Comparison of ENCODE assay signal across 9 mouse cellular contexts in genomic region chr6:88753578-88753977, GRCm38 (mm10). TPM values are rescaled to one million over a fixed set of nuclear protein-coding genes. Genes with fewer than 3 reads are reported as not detected.
A peak's percentile ranks its signal among the peaks of the same experiment; 100 is the strongest.
DNase-seq lines count a peak whose midpoint lies in the region; ATAC-seq and TF ChIP-seq lines count a peak whose summit lies in the region.
"Had no signal": no experiment of that assay in that cellular context is flagged by ENCODE, and none has a peak within 500 bp of the region (broad histone marks: within the 10 kb centered on the region; RNA-seq: fewer than 3 reads in every experiment).

No protein-coding gene starts in this region.

- no peaks in the 10 kb centered on the region for H3K27me3 ChIP-seq in kidney, embryonic 14.5 days (ENCODE audit: control insufficient read depth, insufficient read depth, low read length)
- H3K27me3 ChIP-seq in kidney, adult 2 months (replicated peaks; ENCODE audit: control insufficient read depth, insufficient read depth, low read length): no peaks in the 10 kb centered on the region
- H3K27me3 ChIP-seq in midbrain, postnatal 0 days (ENCODE audit: insufficient read depth, low read length): no peaks in the 10 kb centered on the region
- H3K27me3 ChIP-seq in midbrain, embryonic 11.5 days (ENCODE audit: control insufficient read depth, insufficient read depth, low read length): no peaks in the 10 kb centered on the region
- H3K27me3 ChIP-seq in forebrain, embryonic 15.5 days: no peaks in the 10 kb centered on the region
- H3K27me3 ChIP-seq: limb, embryonic 15.5 days had no signal

- DNase-seq in kidney, adult 2 months: no peak
- no peak for DNase-seq in midbrain, postnatal 0 days (ENCODE audit: low spot score)
- DNase-seq in midbrain, embryonic 11.5 days (ENCODE audit: low spot score, missing footprints): no peak
- peak; percentile 32 for DNase-seq in retina, postnatal 1 day
- no peak for DNase-seq in frontal cortex, postnatal 10 days (ENCODE audit: low spot score in 2 of 2)

- 71% methylated on average over 6 of the region's 6 CpGs for WGBS in kidney, embryonic 14.5 days
- 79% methylated on average over 6 of the region's 6 CpGs for WGBS in kidney, adult 2 months
- 64% methylated on average over 6 of the region's 6 CpGs for WGBS in midbrain, postnatal 0 days
- 80% methylated on average over 6 of the region's 6 CpGs for WGBS in midbrain, embryonic 11.5 days
- 70% methylated on average over 6 of the region's 6 CpGs for WGBS in forebrain, embryonic 15.5 days

- no peak overlapping the region for H3K4me2 ChIP-seq in kidney, embryonic 14.5 days (replicated peaks; ENCODE audit: low read depth, low read length)
- H3K4me2 ChIP-seq in midbrain, postnatal 0 days (ENCODE audit: low read depth, low read length, poor library complexity, severe bottlenecking): no peak overlapping the region
- H3K4me2 ChIP-seq in midbrain, embryonic 11.5 days: no peak overlapping the region
- no peak overlapping the region for H3K4me2 ChIP-seq in forebrain, embryonic 15.5 days (replicated peaks)
- H3K4me2 ChIP-seq: limb, embryonic 15.5 days had no signal

- peaks cover 11% of the 10 kb centered on the region; the same call in 1 of the 2 replicates for H3K4me1 ChIP-seq in kidney, embryonic 14.5 days (ENCODE audit: control insufficient read depth, insufficient read depth, low read length)
- H3K4me1 ChIP-seq in kidney, adult 2 months (ENCODE audit: control insufficient read depth, insufficient read depth, low read length): peaks cover 14% of the 10 kb centered on the region; the same call in 1 of the 2 replicates
- peaks cover 4% of the 10 kb centered on the region for H3K4me1 ChIP-seq in midbrain, postnatal 0 days (ENCODE audit: insufficient read depth, low read length)
- H3K4me1 ChIP-seq in midbrain, embryonic 11.5 days (ENCODE audit: control insufficient read depth, insufficient read depth, low read length): no peaks in the 10 kb centered on the region
- peaks cover 15% of the 10 kb centered on the region for H3K4me1 ChIP-seq in forebrain, embryonic 15.5 days

- no peak for TF ChIP-seq CTCF in kidney, adult 2 months (conservative IDR thresholded peaks at IDR 0.05; ENCODE audit: insufficient read depth, insufficient read length, low read depth, low read length)
- no peak for TF ChIP-seq CTCF in midbrain, postnatal 0 days (IDR thresholded peaks at IDR 0.05)

- peak overlapping the region; percentile 3; the same call in 1 of the 2 replicates for H3K27ac ChIP-seq in kidney, embryonic 14.5 days (ENCODE audit: low read depth, low read length)
- no peak overlapping the region for H3K27ac ChIP-seq in kidney, adult 2 months (ENCODE audit: insufficient read depth, low read depth, low read length)
- H3K27ac ChIP-seq in midbrain, postnatal 0 days (ENCODE audit: low read depth, low read length): 0 out of 2 replicates have a peak overlapping the region, but pooled peaks have one; percentile 38
- H3K27ac ChIP-seq in midbrain, embryonic 11.5 days (ENCODE audit: low read depth, low read length): no peak overlapping the region
- 0 out of 2 replicates have a peak overlapping the region, but pooled peaks have one; percentile 27 for H3K27ac ChIP-seq in forebrain, embryonic 15.5 days (replicated peaks)
- H3K27ac ChIP-seq: limb, embryonic 15.5 days; macrophage had no signal

- no peaks in the 10 kb centered on the region for H3K9me3 ChIP-seq in kidney, embryonic 14.5 days (ENCODE audit: control insufficient read depth, low read length)
- no peaks in the 10 kb centered on the region for H3K9me3 ChIP-seq in midbrain, postnatal 0 days (ENCODE audit: low read length)
- no peaks in the 10 kb centered on the region for H3K9me3 ChIP-seq in midbrain, embryonic 11.5 days (ENCODE audit: control insufficient read depth, low read length)
- no peaks in the 10 kb centered on the region for H3K9me3 ChIP-seq in forebrain, embryonic 15.5 days
- H3K9me3 ChIP-seq: limb, embryonic 15.5 days had no signal

- ATAC-seq in kidney, embryonic 14.5 days (ENCODE audit: low FRiP score, low TSS enrichment): no peak
- ATAC-seq in midbrain, postnatal 0 days (ENCODE audit: low FRiP score): no peak
- ATAC-seq in midbrain, embryonic 11.5 days (ENCODE audit: low FRiP score): no peak
- no peak for ATAC-seq in forebrain, embryonic 15.5 days (replicated peaks)

- H3K36me3 ChIP-seq in kidney, embryonic 14.5 days (ENCODE audit: control insufficient read depth, insufficient read depth, low read length): no peaks in the 10 kb centered on the region
- H3K36me3 ChIP-seq in kidney, adult 2 months (ENCODE audit: control insufficient read depth, insufficient read depth, low read length): no peaks in the 10 kb centered on the region
- no peaks in the 10 kb centered on the region for H3K36me3 ChIP-seq in midbrain, postnatal 0 days (ENCODE audit: insufficient read depth, low read length)
- H3K36me3 ChIP-seq in midbrain, embryonic 11.5 days (ENCODE audit: control insufficient read depth, insufficient read depth, low read length): no peaks in the 10 kb centered on the region
- no peaks in the 10 kb centered on the region for H3K36me3 ChIP-seq in forebrain, embryonic 15.5 days
- H3K36me3 ChIP-seq: limb, embryonic 15.5 days had no signal

- H3K9ac ChIP-seq in kidney, embryonic 14.5 days (ENCODE audit: low read depth, low read length): no peak overlapping the region
- no peak overlapping the region for H3K9ac ChIP-seq in midbrain, postnatal 0 days (replicated peaks; ENCODE audit: low read length, poor library complexity, severe bottlenecking)
- no peak overlapping the region for H3K9ac ChIP-seq in midbrain, embryonic 11.5 days (ENCODE audit: low read length)
- no peak overlapping the region for H3K9ac ChIP-seq in forebrain, embryonic 15.5 days (replicated peaks)
- H3K9ac ChIP-seq: limb, embryonic 15.5 days had no signal

- H3K4me3 ChIP-seq in kidney, embryonic 14.5 days (ENCODE audit: low read length): no peak overlapping the region
- H3K4me3 ChIP-seq in kidney, adult 2 months (ENCODE audit: insufficient read depth, low read depth, low read length): no peak overlapping the region
- no peak overlapping the region for H3K4me3 ChIP-seq in midbrain, postnatal 0 days (ENCODE audit: low read depth, low read length)
- H3K4me3 ChIP-seq in midbrain, embryonic 11.5 days (ENCODE audit: low read depth, low read length): no peak overlapping the region
- no peak overlapping the region for H3K4me3 ChIP-seq in forebrain, embryonic 15.5 days
- H3K4me3 ChIP-seq: limb, embryonic 15.5 days had no signal

- TF ChIP-seq POLR2A in kidney, adult 2 months (IDR thresholded peaks at IDR 0.05; ENCODE audit: low read depth, low read length): no peak

RNA-seq across cellular contexts. Expression of gene Mgll, which starts 29.4 kb away (rescaled TPM):
- polyA plus RNA-seq in kidney, embryonic 14.5 days (2014; fragmentation: Nextera tagmentation; extraction: Ambion mirVana): 22.8 and 29.9 TPM in 2 replicates
- 152 and 159 TPM in 2 replicates for polyA plus RNA-seq in kidney, adult 2 months (2012; rRNA removed)
- total RNA-seq in midbrain, postnatal 0 days (2014; rRNA removed): 48.7 and 50.6 TPM in 2 replicates
- polyA plus RNA-seq in midbrain, postnatal 0 days (2015; fragmentation: Nextera tagmentation; extraction: Ambion mirVana): 62.3 and 75.3 TPM in 2 replicates
- 1.7 and 2.8 TPM in 2 replicates for polyA plus RNA-seq in midbrain, embryonic 11.5 days (2014; fragmentation: Nextera tagmentation; extraction: Ambion mirVana)
- 24.9 and 25.0 TPM in 2 replicates for polyA plus RNA-seq in forebrain, embryonic 15.5 days (2015; fragmentation: Nextera tagmentation; extraction: Ambion mirVana)

Comparison
In these comparisons a context has a peak if more than half of its experiments do, and no peak if none do; other contexts are left out.
1. H3K27ac ChIP-seq: peak in kidney, embryonic 14.5 days (single experiment), midbrain, postnatal 0 days (single experiment) and forebrain, embryonic 15.5 days (single experiment); none in kidney, adult 2 months (single experiment) and midbrain, embryonic 11.5 days (single experiment).